Mouse (Mus musculus) C2C12 (cell line): ENCODE measurements around the gene Inpp5b.

Source experiments
- CEBPB ChIP-seq: IDR thresholded peaks from one replicate; pipeline ENCODE4 v1.6.1; 2011; ENCODE audit warnings: low read depth, mild to moderate bottlenecking, control low read depth, moderate library complexity
- CTCF ChIP-seq: IDR thresholded peaks from one replicate; pipeline ENCODE4 v1.5.1; 2011; ENCODE audit not compliant: control insufficient read depth, insufficient read depth, insufficient read length
- FOSL1 ChIP-seq: IDR thresholded peaks from one replicate; pipeline ENCODE4 v1.8.0; 2011; ENCODE audit warnings: mild to moderate bottlenecking, low read length; ENCODE audit not compliant: poor library complexity, insufficient read depth, severe bottlenecking
- MAX ChIP-seq: IDR thresholded peaks from one replicate; pipeline ENCODE4 v1.6.1; 2011; ENCODE audit warnings: mild to moderate bottlenecking, control low read depth
- MYOD1 ChIP-seq: IDR thresholded peaks from one replicate; pipeline ENCODE4 v1.6.1; 2011; ENCODE audit warnings: low read depth; ENCODE audit not compliant: control insufficient read depth, insufficient read length
- MYOG ChIP-seq: IDR thresholded peaks from one replicate; pipeline ENCODE4 v1.6.1; 2011; ENCODE audit not compliant: control insufficient read depth, insufficient read length; ENCODE audit errors: extremely low read depth
- USF1 ChIP-seq: IDR thresholded peaks from one replicate; pipeline ENCODE4 v1.6.1; 2011; ENCODE audit warnings: low read depth, mild to moderate bottlenecking, control low read depth, moderate library complexity

GRCm38 (mm10) chr4:124818832-124819231 lies 77.2 kb downstream of the Inpp5b start:
- TF ChIP-seq CTCF, result no peak
- TF ChIP-seq FOSL1, result no peak
- no peak for TF ChIP-seq MAX
- TF ChIP-seq MYOD1, result no peak
- no peak for TF ChIP-seq CEBPB
- TF ChIP-seq USF1, result no peak
- TF ChIP-seq MYOG, result no peak
